Mouse (Mus musculus): ENCODE data around the gene Dct. TPM values are rescaled to one million over a fixed set of nuclear protein-coding genes. Genes with fewer than 3 reads are reported as not detected.

The Dct gene
- polyA plus RNA-seq (2014; fragmentation: Illumina TruSeq; extraction: RNeasy Lipid Tissue Mini Kit (QIAGEN cat#74804); ENCODE audit: low read depth, low replicate concordance): 2.3 TPM

DNA sequence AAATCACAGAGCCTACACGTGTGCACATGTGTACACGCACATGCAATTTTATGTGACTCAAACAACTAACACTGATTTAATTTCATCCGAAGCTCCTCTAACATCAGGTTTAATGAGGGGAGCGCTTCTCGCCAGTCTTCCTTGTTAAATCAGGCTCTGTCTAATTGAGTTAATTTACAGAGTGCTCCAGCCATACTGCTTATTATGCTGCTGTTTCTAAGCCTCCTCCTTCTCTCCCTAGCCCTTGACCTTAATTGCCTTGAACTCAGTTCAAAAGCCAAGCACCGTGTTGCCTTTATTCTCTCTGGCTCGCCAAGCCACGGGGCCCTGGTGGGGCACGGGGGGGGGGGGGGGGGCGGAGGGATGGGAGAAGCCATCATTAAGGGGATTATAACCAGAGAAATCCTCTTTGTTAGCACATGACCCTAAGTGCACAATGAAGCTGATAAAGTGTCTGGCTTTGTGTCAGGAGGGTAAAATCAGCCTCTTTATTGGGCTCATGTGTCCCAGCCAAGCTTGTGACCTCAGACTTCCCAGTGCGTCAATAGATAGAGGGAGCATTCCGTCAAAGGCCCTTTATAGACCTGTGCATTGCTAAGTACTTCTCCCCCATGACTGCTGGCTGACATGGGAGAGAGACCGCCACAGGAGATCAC is at the start of gene Dct:
Dct (minus strand) TSS at position 270 of the 656 bp plus-strand sequence.

Other genes starting within 250 kb of the Dct start
- 5.9 TPM for gene Tgds, start 80.5 kb upstream of the Dct start, polyA plus RNA-seq (2014; fragmentation: Illumina TruSeq; extraction: RNeasy Lipid Tissue Mini Kit (QIAGEN cat#74804); ENCODE audit: low read depth, low replicate concordance)
- gene Gpr180, start 84.9 kb upstream of the Dct start, polyA plus RNA-seq (2014; fragmentation: Illumina TruSeq; extraction: RNeasy Lipid Tissue Mini Kit (QIAGEN cat#74804); ENCODE audit: low read depth, low replicate concordance): 5.2 TPM
- gene Sox21, start 184.8 kb upstream of the Dct start, polyA plus RNA-seq (2014; fragmentation: Illumina TruSeq; extraction: RNeasy Lipid Tissue Mini Kit (QIAGEN cat#74804); ENCODE audit: low read depth, low replicate concordance): not detected
- not detected for gene Gm9376, start 214.7 kb upstream of the Dct start, polyA plus RNA-seq (2014; fragmentation: Illumina TruSeq; extraction: RNeasy Lipid Tissue Mini Kit (QIAGEN cat#74804); ENCODE audit: low read depth, low replicate concordance)